Mouse (Mus musculus): ENCODE results near the gene Hist1h2an. TPM values are rescaled to one million over a fixed set of nuclear protein-coding genes. Genes with fewer than 3 reads are reported as not detected.

Gene Hist1h2an
- polyA plus RNA-seq (2017; shearing (Covaris generic)) = 2.3 TPM

GRCm38 (mm10) chr13:21786899-21787629, at the start of gene Hist1h2an, which contains the start of gene Hist1h2bp:
Hist1h2an (minus strand) TSS chr13:21787218.
Hist1h2bp (plus strand) TSS chr13:21787461.

GRCm38 (mm10) chr13:21833461-21833860, 46.4 kb upstream of the Hist1h2an start, which contains the start of the genes Hist1h2ap and Hist1h2br:
Hist1h2ap (minus strand) TSS chr13:21833507.
Hist1h2br (plus strand) TSS chr13:21833743.

GRCm38 (mm10) chr13:21831418-21832394, 44.7 kb upstream of the Hist1h2an start, which contains the start of gene Hist1h4n:
Hist1h4n (minus strand) TSS chr13:21832196.

GRCm38 (mm10) chr13:21811539-21811938, 24.5 kb upstream of the Hist1h2an start, which contains the start of gene Hist1h4m:
Hist1h4m (plus strand) TSS chr13:21811746.

GRCm38 (mm10) chr13:21810073-21810472, 23.1 kb upstream of the Hist1h2an start, which contains the start of the genes Hist1h2bq and Hist1h2ao:
Hist1h2bq (minus strand) TSS chr13:21810197.
Hist1h2ao (plus strand) TSS chr13:21810465.

GRCm38 (mm10) chr13:21783255-21783617, 3.8 kb downstream of the Hist1h2an start, which contains the start of gene Hist1h3i:
Hist1h3i (minus strand) TSS chr13:21783370.

GRCm38 (mm10) chr13:21779767-21780731, 7.0 kb downstream of the Hist1h2an start, which contains the start of gene Hist1h1b:
Hist1h1b (minus strand) TSS chr13:21780625.

GRCm38 (mm10) chr13:21753524-21754285, 33.3 kb downstream of the Hist1h2an start, which contains the start of the genes Hist1h2ak and Hist1h2bn:
Hist1h2ak (minus strand) TSS chr13:21753827.
Hist1h2bn (plus strand) TSS chr13:21754123.

GRCm38 (mm10) chr13:21750159-21751017, 36.6 kb downstream of the Hist1h2an start, which contains the start of gene Hist1h4k:
Hist1h4k (minus strand) TSS chr13:21750505.

Other genes starting within 250 kb of the Hist1h2an start
- gene Olfr1366, start 244.4 kb downstream of the Hist1h2an start, polyA plus RNA-seq (2017; shearing (Covaris generic)) = 0.11 TPM
- gene Olfr1535, start 227.3 kb downstream of the Hist1h2an start, polyA plus RNA-seq (2017; shearing (Covaris generic)) = not detected
- gene Olfr1364, start 205.5 kb downstream of the Hist1h2an start, polyA plus RNA-seq (2017; shearing (Covaris generic)) = not detected
- gene Olfr1362, start 173.2 kb downstream of the Hist1h2an start, polyA plus RNA-seq (2017; shearing (Covaris generic)) = not detected
- gene Olfr11, start 144.7 kb downstream of the Hist1h2an start, polyA plus RNA-seq (2017; shearing (Covaris generic)) = not detected
- gene Olfr1361, start 123.8 kb downstream of the Hist1h2an start, polyA plus RNA-seq (2017; shearing (Covaris generic)) = not detected
- not detected for gene Olfr1360, start 109.8 kb downstream of the Hist1h2an start, polyA plus RNA-seq (2017; shearing (Covaris generic))
- not detected for gene Olfr1359, start 89.1 kb downstream of the Hist1h2an start, polyA plus RNA-seq (2017; shearing (Covaris generic))
- not detected for gene Hist1h2bl, start 71.1 kb downstream of the Hist1h2an start, polyA plus RNA-seq (2017; shearing (Covaris generic))
- not detected for gene Hist1h2ai, start 70.8 kb downstream of the Hist1h2an start, polyA plus RNA-seq (2017; shearing (Covaris generic))
- 1.7 TPM for gene Hist1h3h, start 69.6 kb downstream of the Hist1h2an start, polyA plus RNA-seq (2017; shearing (Covaris generic))
- gene Hist1h2bm, start 65.2 kb downstream of the Hist1h2an start, polyA plus RNA-seq (2017; shearing (Covaris generic)) = not detected
- gene Hist1h4j, start 52.2 kb downstream of the Hist1h2an start, polyA plus RNA-seq (2017; shearing (Covaris generic)) = 1.1 TPM
- gene Hist1h4k, start 36.7 kb downstream of the Hist1h2an start, polyA plus RNA-seq (2017; shearing (Covaris generic)) = 10.0 TPM
- 4.1 TPM for gene Hist1h2ak, start 33.4 kb downstream of the Hist1h2an start, polyA plus RNA-seq (2017; shearing (Covaris generic))
- gene Hist1h2bn, start 33.1 kb downstream of the Hist1h2an start, polyA plus RNA-seq (2017; shearing (Covaris generic)) = 2.5 TPM
- 0.97 TPM for gene Hist1h1b, start 6.6 kb downstream of the Hist1h2an start, polyA plus RNA-seq (2017; shearing (Covaris generic))
- 1.9 TPM for gene Hist1h3i, start 3.8 kb downstream of the Hist1h2an start, polyA plus RNA-seq (2017; shearing (Covaris generic))
- gene Hist1h2bp, start 243 bp upstream of the Hist1h2an start, polyA plus RNA-seq (2017; shearing (Covaris generic)) = not detected
- gene Hist1h2bq, start 23.0 kb upstream of the Hist1h2an start, polyA plus RNA-seq (2017; shearing (Covaris generic)) = 6.5 TPM
- gene Hist1h2ao, start 23.2 kb upstream of the Hist1h2an start, polyA plus RNA-seq (2017; shearing (Covaris generic)) = 14.0 TPM
- gene Hist1h4m, start 24.5 kb upstream of the Hist1h2an start, polyA plus RNA-seq (2017; shearing (Covaris generic)) = 29.9 TPM
- gene Hist1h4n, start 45.0 kb upstream of the Hist1h2an start, polyA plus RNA-seq (2017; shearing (Covaris generic)) = 31.0 TPM
- 68.0 TPM for gene Hist1h2ap, start 46.3 kb upstream of the Hist1h2an start, polyA plus RNA-seq (2017; shearing (Covaris generic))
- 6.1 TPM for gene Hist1h2br, start 46.5 kb upstream of the Hist1h2an start, polyA plus RNA-seq (2017; shearing (Covaris generic))
- 0.66 TPM for gene Zfp184, start 157.9 kb upstream of the Hist1h2an start, polyA plus RNA-seq (2017; shearing (Covaris generic))
- gene Pom121l2, start 194.0 kb upstream of the Hist1h2an start, polyA plus RNA-seq (2017; shearing (Covaris generic)) = not detected
- 0.34 TPM for gene Prss16, start 222.5 kb upstream of the Hist1h2an start, polyA plus RNA-seq (2017; shearing (Covaris generic))
- gene Hist1h2ah, start 248.3 kb upstream of the Hist1h2an start, polyA plus RNA-seq (2017; shearing (Covaris generic)) = not detected
- not detected for gene Hist1h2bk, start 248.7 kb upstream of the Hist1h2an start, polyA plus RNA-seq (2017; shearing (Covaris generic))